Mouse (Mus musculus) MEL (cell line): ENCODE measurements at regions not wholly inside any gene's neighbourhood (a gene's known extent, or its start where the extent isn't known, plus 50 kb on each side); places are given as distances from the start of the nearest gene placed in this dataset.
A peak's percentile ranks its signal among the peaks of the same experiment; 100 is the strongest.

Experiments used
- DNase-seq: peaks from one replicate; pipeline ENCODE4 v3.0.0; 2011; ENCODE audit warnings: low read depth, low spot score
- H3K27ac ChIP-seq: 2 replicates; pipeline ENCODE4 v1.5.1; 2012; ENCODE audit warnings: low read depth, mild to moderate bottlenecking, control low read depth, low read length, moderate library complexity; ENCODE audit not compliant: control insufficient read depth
- H3K27me3 ChIP-seq, 2 experiments: fragments of 150-350 bp in 1 of 2; sonication (generic) in 1 of 2; 2 replicates each; pipeline ENCODE4 v1.6.1; 2012; ENCODE audit warnings: low read length in 2 of 2, mild to moderate bottlenecking in 2 of 2, improper control_type of control experiment in 1 of 2, moderate library complexity in 1 of 2; ENCODE audit not compliant: insufficient read depth in 2 of 2, control insufficient read depth in 1 of 2
- H3K36me3 ChIP-seq, 2 experiments: 2 replicates each; pipeline ENCODE4 v1.6.1; 2012 to 2014; ENCODE audit warnings: low read length in 2 of 2, improper control_type of control experiment in 1 of 2, inconsistent platforms in 1 of 2, mild to moderate bottlenecking in 1 of 2; ENCODE audit not compliant: insufficient read depth in 2 of 2, control insufficient read depth in 1 of 2
- H3K4me1 ChIP-seq, 2 experiments: fragments of 150-350 bp in 1 of 2; sonication (generic) in 1 of 2; 2 replicates each; pipeline ENCODE4 v1.6.1; 2012; ENCODE audit warnings: low read length in 2 of 2, improper control_type of control experiment in 1 of 2, mild to moderate bottlenecking in 1 of 2; ENCODE audit not compliant: insufficient read depth in 2 of 2, control insufficient read depth in 1 of 2
- H3K4me3 ChIP-seq, 2 experiments: fragments of 150-350 bp in 1 of 2; sonication (generic) in 1 of 2; 2 replicates each; pipeline ENCODE4 v1.5.1; 2012; ENCODE audit warnings: low read depth in 2 of 2, low read length in 2 of 2, mild to moderate bottlenecking in 2 of 2, moderate library complexity in 2 of 2, control low read depth in 1 of 2, improper control_type of control experiment in 1 of 2; ENCODE audit not compliant: control insufficient read depth in 1 of 2, insufficient read depth in 1 of 2
- H3K79me2 ChIP-seq: 2 replicates; pipeline ENCODE4 v1.6.1; 2012; ENCODE audit warnings: mild to moderate bottlenecking, low read length, moderate library complexity; ENCODE audit not compliant: control insufficient read depth, poor library complexity, insufficient read depth
- H3K9ac ChIP-seq: 2 replicates; pipeline ENCODE4 v1.6.1; 2012; ENCODE audit warnings: low read depth, mild to moderate bottlenecking, control low read depth, low read length, moderate library complexity; ENCODE audit not compliant: control insufficient read depth, poor library complexity, severe bottlenecking
- H3K9me3 ChIP-seq: fragments of 150-350 bp; sonication (generic); replicated peaks from 2 replicates; pipeline ENCODE4 v1.6.1; 2012; ENCODE audit warnings: mild to moderate bottlenecking, low read length, improper control_type of control experiment, moderate library complexity; ENCODE audit not compliant: insufficient read depth
- CHD1 ChIP-seq: IDR thresholded peaks from 2 replicates; pipeline ENCODE4 v1.6.1; 2012; ENCODE audit warnings: low read depth, mild to moderate bottlenecking, inconsistent platforms, low read length, improper control_type of control experiment
- CHD2 ChIP-seq: IDR thresholded peaks from 2 replicates; pipeline ENCODE4 v1.6.1; 2011; ENCODE audit warnings: low read length, improper control_type of control experiment
- E2F4 ChIP-seq: IDR thresholded peaks from 2 replicates; pipeline ENCODE4 v1.6.1; 2011; ENCODE audit warnings: low read depth, low read length, improper control_type of control experiment, borderline replicate concordance
- JUND ChIP-seq: IDR thresholded peaks from 2 replicates; pipeline ENCODE4 v1.6.1; 2011; ENCODE audit warnings: low read depth, mild to moderate bottlenecking, improper control_type of control experiment, low read length
- KAT2A ChIP-seq: conservative IDR thresholded peaks from 2 replicates; pipeline ENCODE4 v1.6.1; 2012; ENCODE audit warnings: low read depth, low read length, improper control_type of control experiment, inconsistent platforms
- MAZ ChIP-seq: IDR thresholded peaks from 2 replicates; pipeline ENCODE4 v1.6.1; 2012; ENCODE audit warnings: low read depth, mild to moderate bottlenecking, inconsistent platforms, low read length, improper control_type of control experiment
- MEF2A ChIP-seq: IDR thresholded peaks from 2 replicates; pipeline ENCODE4 v1.6.1; 2014; ENCODE audit warnings: low read depth, mild to moderate bottlenecking, inconsistent platforms, low read length, improper control_type of control experiment; ENCODE audit not compliant: poor library complexity, insufficient replicate concordance, severe bottlenecking; ENCODE audit errors: extremely low read depth
- MYC ChIP-seq: IDR thresholded peaks from 2 replicates; pipeline ENCODE4 v1.6.1; 2011; ENCODE audit warnings: low read depth, mild to moderate bottlenecking, low read length, improper control_type of control experiment, moderate library complexity
- NRF1 ChIP-seq: IDR thresholded peaks from 2 replicates; pipeline ENCODE4 v1.6.1; 2014; ENCODE audit warnings: low read depth, mild to moderate bottlenecking, inconsistent platforms, low read length, improper control_type of control experiment, moderate library complexity; ENCODE audit not compliant: poor library complexity, insufficient read depth, severe bottlenecking
- POLR2A ChIP-seq, 2 experiments: IDR thresholded peaks; 2 replicates each; pipeline ENCODE4 v1.6.1; 2011 to 2012; ENCODE audit warnings: low read length in 2 of 2, mild to moderate bottlenecking in 2 of 2, control low read depth in 1 of 2, improper control_type of control experiment in 1 of 2, low read depth in 1 of 2, moderate library complexity in 1 of 2; ENCODE audit not compliant: control insufficient read depth in 1 of 2, insufficient read depth in 1 of 2, poor library complexity in 1 of 2
- POLR2AphosphoS2 ChIP-seq: IDR thresholded peaks from 2 replicates; pipeline ENCODE4 v1.6.1; 2011; ENCODE audit warnings: low read length, improper control_type of control experiment
- POLR2AphosphoS5 ChIP-seq: IDR thresholded peaks from 2 replicates; pipeline ENCODE4 v1.6.1; 2012; ENCODE audit warnings: low read depth, borderline replicate concordance, mild to moderate bottlenecking, inconsistent platforms, low read length, moderate library complexity, mixed read lengths
- RAD21 ChIP-seq: IDR thresholded peaks from 2 replicates; pipeline ENCODE4 v1.6.1; 2011; ENCODE audit warnings: mild to moderate bottlenecking, low read depth, low read length, improper control_type of control experiment
- SMC3 ChIP-seq: IDR thresholded peaks from 2 replicates; pipeline ENCODE4 v1.6.1; 2011; ENCODE audit warnings: low read depth, low read length, improper control_type of control experiment
- TAL1 ChIP-seq: IDR thresholded peaks from 2 replicates; pipeline ENCODE4 v1.6.1; 2012; ENCODE audit warnings: mild to moderate bottlenecking, inconsistent platforms, low read length, moderate library complexity, mixed read lengths
- TCF12 ChIP-seq: IDR thresholded peaks from 2 replicates; pipeline ENCODE4 v1.6.1; 2014; ENCODE audit warnings: low read depth, mild to moderate bottlenecking, inconsistent platforms, low read length, improper control_type of control experiment, moderate library complexity
- USF1 ChIP-seq: IDR thresholded peaks from 2 replicates; pipeline ENCODE4 v1.6.1; 2014; ENCODE audit warnings: low read depth, mild to moderate bottlenecking, inconsistent platforms, low read length, improper control_type of control experiment, moderate library complexity
- USF2 ChIP-seq, 2 experiments: IDR thresholded peaks; 2 replicates each; pipeline ENCODE4 v1.6.1; 2011 to 2012; ENCODE audit warnings: improper control_type of control experiment in 2 of 2, low read length in 2 of 2, borderline replicate concordance in 1 of 2, inconsistent platforms in 1 of 2, low read depth in 1 of 2, mild to moderate bottlenecking in 1 of 2; ENCODE audit not compliant: insufficient read depth in 1 of 2
- ZKSCAN1 ChIP-seq: IDR thresholded peaks from 2 replicates; pipeline ENCODE4 v1.6.1; 2012; ENCODE audit warnings: low read depth, mild to moderate bottlenecking, inconsistent platforms, low read length, improper control_type of control experiment, moderate library complexity
- ZMIZ1 ChIP-seq: IDR thresholded peaks from 2 replicates; pipeline ENCODE4 v1.6.1; 2012; ENCODE audit warnings: low read depth, mild to moderate bottlenecking, inconsistent platforms, low read length, improper control_type of control experiment, moderate library complexity
- ZNF384 ChIP-seq: IDR thresholded peaks from 2 replicates; pipeline ENCODE4 v1.6.1; 2012; ENCODE audit warnings: low read depth, mild to moderate bottlenecking, inconsistent platforms, low read length, improper control_type of control experiment

GRCm38 (mm10) chr9:47469576-47469975 lies 60.4 kb upstream of the Cadm1 start:
- no peak for TF ChIP-seq NRF1
- TF ChIP-seq JUND: no peak
- TF ChIP-seq CHD2: no peak
- TF ChIP-seq USF1: no peak
- TF ChIP-seq MEF2A: no peak
- no peak for TF ChIP-seq ZKSCAN1
- no peak for TF ChIP-seq TAL1
- no peak for TF ChIP-seq RAD21
- no peak for TF ChIP-seq KAT2A
- TF ChIP-seq POLR2AphosphoS2: no peak
- TF ChIP-seq MAZ: no peak
- TF ChIP-seq POLR2A (IDR thresholded peaks at IDR 0.05; ENCODE audit: control insufficient read depth in 1 of 2, insufficient read depth in 1 of 2, low read depth in 1 of 2, low read length in 2 of 2, poor library complexity in 1 of 2): no peak
- TF ChIP-seq TCF12: no peak
- no peak for TF ChIP-seq ZMIZ1
- TF ChIP-seq USF2 (IDR thresholded peaks at IDR 0.05; ENCODE audit: borderline replicate concordance in 1 of 2, insufficient read depth in 1 of 2, low read depth in 1 of 2, low read length in 2 of 2): no peak
- TF ChIP-seq SMC3: no peak
- no peak for TF ChIP-seq CHD1
- TF ChIP-seq POLR2AphosphoS5: no peak
- TF ChIP-seq MYC: no peak
- Histone ChIP-seq H3K4me1 (peaks cover 0 to 4% of the 10 kb centered on the region in 2 experiments; a peak in 3 of 4 replicates), H3K27me3 (no peaks in the 10 kb centered on the region)

GRCm38 (mm10) chr9:47470741-47471140 lies 59.2 kb upstream of the Cadm1 start:
- no peak overlapping the region for H3K9ac ChIP-seq
- H3K36me3 ChIP-seq: peaks cover 0 to 5% of the 10 kb centered on the region in 2 experiments; a peak in 1 of 4 replicates
- peaks cover 0 to 4% of the 10 kb centered on the region in 2 experiments; a peak in 3 of 4 replicates for H3K4me1 ChIP-seq
- DNase-seq: peak; percentile 18
- H3K4me3 ChIP-seq: no peak overlapping the region
- no peaks in the 10 kb centered on the region for H3K9me3 ChIP-seq
- H3K27me3 ChIP-seq: no peaks in the 10 kb centered on the region
- H3K79me2 ChIP-seq: no peaks in the 10 kb centered on the region
- no peak overlapping the region for H3K27ac ChIP-seq
- TF ChIP-seq ZNF384 (0 out of 2 replicates have a peak, but pooled peaks have one; percentile 35), MYC (no peak), E2F4 (no peak)
- TF ChIP-seq, all 39 proteins: peak for 1

More at GRCm38 (mm10) chr9:47469576-47469975, 60.4 kb upstream of the Cadm1 start:
- no peak overlapping the region for H3K4me3 ChIP-seq
- H3K27ac ChIP-seq: no peak overlapping the region
- no peak for DNase-seq
- no peaks in the 10 kb centered on the region for H3K79me2 ChIP-seq
- H3K36me3 ChIP-seq: peaks cover 0 to 5% of the 10 kb centered on the region in 2 experiments; a peak in 1 of 4 replicates
- H3K9me3 ChIP-seq: no peaks in the 10 kb centered on the region
- H3K9ac ChIP-seq: no peak overlapping the region
